Mouse (Mus musculus) layer of hippocampus, postnatal 25 days (tissue): ENCODE results near the gene Dcun1d5. TPM values are rescaled to one million over a fixed set of nuclear protein-coding genes. Genes with fewer than 3 reads are reported as not detected.
"Not testable (repeated sequence)": the region's sequence is repeated elsewhere in the genome, so short reads cannot be mapped to it uniquely, and the experiment has no call there.

Experiments used
- DNase-seq, 2 experiments: peaks; one replicate each; pipeline ENCODE4 v3.0.0; 2022; ENCODE audit warnings: mixed read lengths in 2 of 2, low spot score in 1 of 2; ENCODE audit errors: extremely low spot score in 1 of 2
- total RNA-seq, 2 experiments: library from RNA; stranded (reverse); gene quantifications; 2 replicates each; pipeline ENCODE4 v1.2.3; 2021

The Dcun1d5 gene
- total RNA-seq = 10 to 100 TPM; 68.5 to 80.5 TPM

GRCm38 (mm10) chr9:7184172-7184896 is at the start of gene Dcun1d5, which contains the start of gene Dync2h1:
TSS of gene Dcun1d5 (plus strand) at chr9:7184520.
TSS of gene Dync2h1 (minus strand) at chr9:7184446.
- DNase-seq = peak; percentile 82 to 87

GRCm38 (mm10) chr9:7154391-7154790 is 29.9 kb upstream of the Dcun1d5 start:
- DNase-seq = no peak

GRCm38 (mm10) chr9:7158605-7159004 is 25.7 kb upstream of the Dcun1d5 start:
- DNase-seq = no peak

GRCm38 (mm10) chr9:7159718-7160117 is 24.6 kb upstream of the Dcun1d5 start:
- DNase-seq = no peak

- DNase-seq = no peak
These were observed 23.6 kb upstream of the Dcun1d5 start for GRCm38 (mm10) chr9:7160688-7161087.

- no peak for DNase-seq
These were observed 16.9 kb upstream of the Dcun1d5 start for GRCm38 (mm10) chr9:7167339-7167998.

- DNase-seq = no peak
These were observed 10.6 kb upstream of the Dcun1d5 start for GRCm38 (mm10) chr9:7173756-7174155.

- DNase-seq = peak; percentile 77 to 80
These were observed 7.4 kb upstream of the Dcun1d5 start for GRCm38 (mm10) chr9:7176618-7177610.

- DNase-seq = peak in 1 of 2 experiments; percentile 27
These were observed 574 bp downstream of the Dcun1d5 start for GRCm38 (mm10) chr9:7184897-7185291.

GRCm38 (mm10) chr9:7190694-7191093 is 6.4 kb downstream of the Dcun1d5 start:
- DNase-seq = not testable (repeated sequence)

- no peak for DNase-seq
These were observed 31.9 kb downstream of the Dcun1d5 start for GRCm38 (mm10) chr9:7216240-7216639.

GRCm38 (mm10) chr9:7221024-7221423 is 36.7 kb downstream of the Dcun1d5 start:
- DNase-seq = no peak

GRCm38 (mm10) chr9:7221460-7221859 is 37.1 kb downstream of the Dcun1d5 start:
- no peak for DNase-seq

GRCm38 (mm10) chr9:7238619-7239018 is 54.3 kb downstream of the Dcun1d5 start:
- no peak for DNase-seq

GRCm38 (mm10) chr9:7239967-7240366 is 55.6 kb downstream of the Dcun1d5 start:
- no peak for DNase-seq

GRCm38 (mm10) chr9:7252797-7253654 is 68.7 kb downstream of the Dcun1d5 start:
- DNase-seq = no peak
